Mouse (Mus musculus) bone marrow, adult 2 months (tissue): Measurements from ENCODE around the gene Nr1h5. TPM values are rescaled to one million over a fixed set of nuclear protein-coding genes. Genes with fewer than 3 reads are reported as not detected.

Experiments used
- H3K27ac ChIP-seq: fragments of 200-500 bp; 2 replicates; pipeline ENCODE4 v1.5.1; 2012; ENCODE audit warnings: low read depth, mild to moderate bottlenecking, control low read depth, inconsistent platforms, low read length; ENCODE audit not compliant: control insufficient read depth, poor library complexity, insufficient read depth
- H3K4me1 ChIP-seq: fragments of 200-500 bp; 2 replicates; pipeline ENCODE4 v1.6.1; 2011; ENCODE audit warnings: low read length; ENCODE audit not compliant: control insufficient read depth, insufficient read depth
- H3K4me3 ChIP-seq: fragments of 200-500 bp; replicated peaks from 2 replicates; pipeline ENCODE3; 2011; ENCODE audit warnings: mild to moderate bottlenecking, low read depth, low read length, control low read depth; ENCODE audit not compliant: control insufficient read depth
- CTCF ChIP-seq: fragments of 200-500 bp; IDR thresholded peaks from 2 replicates; pipeline ENCODE4 v1.5.1; 2011; ENCODE audit warnings: low read length, control low read depth; ENCODE audit not compliant: control insufficient read depth, insufficient read depth
- POLR2A ChIP-seq: fragments of 200-500 bp; IDR thresholded peaks from 2 replicates; pipeline ENCODE4 v1.6.1; 2011; ENCODE audit warnings: low read depth, mild to moderate bottlenecking, control low read depth, low read length, borderline replicate concordance; ENCODE audit not compliant: control insufficient read depth
- WGBS: fragments of 180-500 bp; shearing (Covaris S2); methylation state at CpG from one replicate; pipeline ENCODE4 v1.1.7; 2018; 5-methylcytosine and 5-hydroxymethylcytosine counted together
- polyA plus RNA-seq: library from polyadenylated mRNA; stranded (reverse); fragments of >200 nt; gene quantifications from 2 replicates; pipeline ENCODE4 v1.2.4, GENCODE M21; 2011; ENCODE audit warnings: low replicate concordance; ENCODE audit not compliant: missing spikeins, insufficient read depth, insufficient read length

Nr1h5 gene
- polyA plus RNA-seq, 1 experiment, result 0.52 TPM

DNA sequence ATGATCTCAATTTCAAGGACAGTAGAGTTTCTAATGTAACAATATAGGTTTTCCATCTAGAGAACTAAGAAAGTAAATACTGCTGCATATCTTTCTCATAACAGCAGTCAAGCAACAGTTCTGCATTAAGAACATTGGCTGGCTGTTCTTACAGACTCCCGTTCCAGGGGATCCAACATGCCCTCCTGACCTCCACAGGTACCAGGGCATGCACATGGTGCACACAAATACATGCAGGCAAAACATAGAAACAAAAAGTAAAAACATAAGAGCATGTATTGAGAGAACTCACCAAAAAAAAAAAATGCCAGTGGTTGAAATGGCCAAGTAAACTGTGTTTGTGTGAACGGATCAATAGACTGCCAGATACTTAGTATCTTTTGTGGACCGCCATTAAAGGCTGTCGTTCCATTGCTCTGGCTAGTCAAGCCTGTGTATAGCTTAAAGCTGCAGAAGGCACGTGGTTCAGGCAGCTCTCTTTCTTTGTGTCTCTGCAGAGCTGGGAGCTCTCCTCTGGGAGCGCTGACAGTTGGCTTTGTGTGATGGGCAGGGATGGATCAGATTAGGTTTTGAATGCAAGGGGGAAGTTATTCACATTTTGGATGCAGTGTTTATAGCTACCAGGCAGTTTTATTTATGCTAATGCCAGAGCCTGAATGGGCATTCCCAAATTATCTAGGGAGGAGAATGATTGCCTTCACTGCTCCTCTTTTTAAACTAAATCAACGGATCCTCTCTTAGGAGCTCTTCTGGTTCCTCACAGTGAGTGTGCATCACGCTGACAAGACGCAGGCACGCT, 15.8 kb upstream of the Nr1h5 start:
- Histone ChIP-seq H3K4me1 (no peaks in the 10 kb centered on the region), H3K4me3 (no peak overlapping the region), H3K27ac (no peak overlapping the region)
- WGBS, result 71% methylated on average over 10 of the region's 10 CpGs
- TF ChIP-seq CTCF (no peak), POLR2A (no peak)

DNA sequence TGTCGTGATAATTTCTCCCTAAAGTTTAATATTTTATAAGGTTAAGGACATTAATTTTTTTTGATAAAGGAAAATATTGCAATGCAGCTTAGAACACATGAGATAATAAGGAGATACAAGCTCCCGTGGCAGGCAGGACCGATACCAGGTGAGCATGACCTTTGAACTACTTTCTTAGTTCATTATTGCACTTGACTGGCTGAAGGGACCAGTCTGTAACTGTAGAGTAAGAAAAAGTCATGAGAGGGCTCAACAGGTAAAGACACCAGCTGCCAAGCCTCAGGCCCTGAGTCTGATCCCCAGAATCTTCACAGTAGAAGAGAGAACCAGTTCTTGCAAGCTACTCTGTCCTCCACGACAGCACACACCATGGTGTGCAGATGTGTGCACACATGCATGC, 13.0 kb upstream of the Nr1h5 start:
- Histone ChIP-seq H3K4me1 (no peaks in the 10 kb centered on the region), H3K4me3 (no peak overlapping the region), H3K27ac (no peak overlapping the region)
- TF ChIP-seq CTCF, result no peak
- no peak for TF ChIP-seq POLR2A
- 78% methylated on average over 4 of the region's 4 CpGs for WGBS

GRCm38 (mm10) chr3:102970508-102970907, 6.6 kb upstream of the Nr1h5 start:
- no peaks in the 10 kb centered on the region for H3K4me1 ChIP-seq
- H3K27ac ChIP-seq, result no peak overlapping the region
- no peak overlapping the region for H3K4me3 ChIP-seq
- no peak for TF ChIP-seq POLR2A
- TF ChIP-seq CTCF, result no peak
- 82% methylated on average over 3 of the region's 3 CpGs for WGBS

GRCm38 (mm10) chr3:102970067-102970466, 6.1 kb upstream of the Nr1h5 start:
- WGBS, result 79% methylated on average over 9 of the region's 9 CpGs
- no peak overlapping the region for H3K4me3 ChIP-seq

GRCm38 (mm10) chr3:102955596-102955995, 8.3 kb downstream of the Nr1h5 start:
- Histone ChIP-seq H3K27ac (no peak overlapping the region), H3K4me3 (no peak overlapping the region), H3K4me1 (no peaks in the 10 kb centered on the region)
- WGBS, result 65% methylated on average over 3 of the region's 3 CpGs
- TF ChIP-seq CTCF (no peak), POLR2A (no peak)

More at GRCm38 (mm10) chr3:102970067-102970466, 6.1 kb upstream of the Nr1h5 start:
- no peak overlapping the region for H3K27ac ChIP-seq
- H3K4me1 ChIP-seq, result no peaks in the 10 kb centered on the region
- no peak; the same call in 1 of the 2 replicates for TF ChIP-seq POLR2A
- no peak for TF ChIP-seq CTCF

GRCm38 (mm10) chr3:102955143-102955542, 8.8 kb downstream of the Nr1h5 start:
- TF ChIP-seq CTCF (no peak), POLR2A (no peak)
- 78% methylated on average over 3 of the region's 3 CpGs for WGBS

DNA sequence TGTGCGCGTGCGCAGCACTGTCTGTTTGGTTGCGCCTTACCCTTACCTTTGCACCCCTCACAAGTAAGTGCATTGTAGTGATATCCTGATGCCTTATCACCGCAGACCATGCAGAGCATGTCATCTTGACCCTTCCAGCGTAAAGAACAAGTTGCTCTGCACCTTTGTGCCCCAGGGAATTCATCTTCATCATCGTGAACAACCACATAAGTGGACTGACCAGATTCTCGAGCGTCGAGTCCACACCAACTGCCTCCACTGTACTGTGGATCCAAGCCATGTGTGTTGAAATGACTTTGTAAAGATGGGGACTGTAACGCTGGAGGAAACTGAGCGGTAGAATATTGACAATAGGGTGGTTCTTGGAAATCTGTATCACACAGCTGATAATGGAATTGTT, 9.5 kb downstream of the Nr1h5 start:
- TF ChIP-seq CTCF (no peak), POLR2A (no peak)
- 90% methylated on average over 12 of the region's 12 CpGs for WGBS

More at GRCm38 (mm10) chr3:102955143-102955542, 8.8 kb downstream of the Nr1h5 start:
- Histone ChIP-seq H3K4me1 (no peaks in the 10 kb centered on the region), H3K27ac (no peak overlapping the region), H3K4me3 (no peak overlapping the region)

DNA sequence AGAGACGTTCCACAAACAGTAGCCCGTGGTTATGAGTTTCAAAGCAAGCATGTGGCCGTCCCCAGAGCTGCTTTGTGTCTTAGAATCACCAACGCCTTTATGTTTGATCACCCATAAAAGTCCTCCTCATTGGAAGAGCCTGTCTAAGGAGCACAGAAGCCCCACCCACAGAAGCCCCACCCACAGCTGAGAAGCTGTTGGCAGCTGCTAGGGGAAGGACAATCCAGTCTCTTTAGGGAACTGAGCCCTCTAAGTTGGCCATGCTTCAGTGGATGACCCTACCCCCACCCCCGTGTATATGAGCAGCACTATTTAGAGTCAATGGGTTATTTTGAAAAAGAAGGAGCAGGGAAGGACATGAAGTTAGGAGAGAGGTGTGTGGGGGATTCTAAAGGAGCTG, 17.1 kb downstream of the Nr1h5 start:
- Histone ChIP-seq H3K27ac (no peak overlapping the region), H3K4me3 (no peak overlapping the region), H3K4me1 (no peaks in the 10 kb centered on the region)
- TF ChIP-seq POLR2A (no peak), CTCF (no peak)
- 52% methylated on average over 5 of the region's 5 CpGs for WGBS

More for the DNA sequence above, 9.5 kb downstream of the Nr1h5 start:
- H3K4me1 ChIP-seq, result no peaks in the 10 kb centered on the region
- H3K27ac ChIP-seq, result no peak overlapping the region
- no peak overlapping the region for H3K4me3 ChIP-seq

DNA sequence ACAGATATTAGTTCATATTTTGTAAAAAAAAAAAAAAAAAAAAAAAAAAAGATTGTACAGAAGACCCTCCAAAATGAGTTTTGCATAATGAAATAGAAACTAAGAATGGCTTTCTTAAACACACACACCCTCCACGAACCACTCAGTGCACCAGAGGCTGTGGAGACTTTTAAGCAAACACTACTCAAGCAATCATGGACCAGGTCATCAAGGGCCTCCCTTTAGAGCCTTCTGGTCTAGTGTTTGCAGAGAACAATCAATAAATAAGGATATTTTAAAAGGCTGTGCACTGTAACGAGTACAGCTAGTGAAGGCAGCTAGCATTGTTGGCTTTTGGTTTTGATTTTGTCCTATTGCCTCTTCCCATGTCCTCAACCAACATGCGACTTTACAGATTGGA, 17.6 kb downstream of the Nr1h5 start:
- Histone ChIP-seq H3K4me1 (no peaks in the 10 kb centered on the region), H3K27ac (no peak overlapping the region), H3K4me3 (no peak overlapping the region)
- 72% methylated on average over 3 of the region's 3 CpGs for WGBS
- TF ChIP-seq CTCF (no peak), POLR2A (no peak)
